Mouse (Mus musculus): ENCODE results near the gene Ppp1r14a. TPM values are rescaled to one million over a fixed set of nuclear protein-coding genes. Genes with fewer than 3 reads are reported as not detected.

The Ppp1r14a gene
- polyA plus RNA-seq, 1 experiment from 2014 or later, result 5.5 TPM

DNA sequence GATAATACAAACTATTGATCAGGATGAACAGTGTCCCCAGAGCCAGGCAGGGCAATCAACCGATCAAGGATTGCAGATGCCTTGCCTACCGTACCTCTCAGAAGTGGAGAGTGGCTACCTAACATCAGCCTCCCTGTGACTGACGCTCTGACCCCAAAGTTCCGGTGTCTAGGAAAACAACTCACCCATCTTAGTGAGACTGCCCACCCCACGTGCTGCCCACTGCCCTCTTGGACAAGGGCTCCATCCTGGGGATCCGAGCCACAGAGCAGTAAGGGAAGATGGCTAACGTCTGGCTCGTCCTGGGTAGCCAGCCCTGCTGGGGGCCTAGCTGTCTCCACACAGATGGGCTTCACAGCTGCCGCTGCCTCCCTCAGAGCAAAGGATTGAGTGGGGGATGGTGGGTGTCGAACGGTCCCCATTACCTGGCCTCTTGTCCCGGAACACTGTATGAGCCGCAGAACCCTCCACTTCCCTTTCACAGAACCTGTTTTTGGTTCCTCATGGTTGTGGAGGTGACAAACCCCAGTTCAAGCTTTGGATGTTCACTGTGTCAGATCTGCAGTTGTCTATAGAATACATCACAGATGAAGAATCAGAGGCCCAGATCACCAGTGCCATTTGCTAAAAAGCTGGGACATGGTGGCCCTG, 5.1 kb downstream of the Ppp1r14a start:
- TF ChIP-seq CTCF (IDR thresholded peaks at IDR 0.05; ENCODE audit: low read depth) (no peak), EP300 (IDR thresholded peaks at IDR 0.05; ENCODE audit: low read depth) (no peak)
- 75% methylated on average over 13 of the region's 13 CpGs for WGBS (ENCODE audit: insufficient replicate concordance)
- H3K27ac ChIP-seq (ENCODE audit: low read depth), result no peak overlapping the region
- 0 out of 2 replicates have a peak, but pooled peaks cover 7% of the 10 kb centered on the region for H3K27me3 ChIP-seq (ENCODE audit: insufficient read depth, low read length)
- no peak overlapping the region for H3K9ac ChIP-seq (replicated peaks)
- DNase-seq (no peak), ATAC-seq (no peak)
- no peak overlapping the region for H3K4me2 ChIP-seq (ENCODE audit: low read depth, low read length)
- H3K4me1 ChIP-seq (ENCODE audit: insufficient read depth), result peaks cover 15% of the 10 kb centered on the region
- no peak overlapping the region for H3K4me3 ChIP-seq (ENCODE audit: low read depth, low read length)
- H3K36me3 ChIP-seq (replicated peaks; ENCODE audit: insufficient read depth, low read length), result no peaks in the 10 kb centered on the region
- no peaks in the 10 kb centered on the region for H3K9me3 ChIP-seq (ENCODE audit: low read length)

DNA sequence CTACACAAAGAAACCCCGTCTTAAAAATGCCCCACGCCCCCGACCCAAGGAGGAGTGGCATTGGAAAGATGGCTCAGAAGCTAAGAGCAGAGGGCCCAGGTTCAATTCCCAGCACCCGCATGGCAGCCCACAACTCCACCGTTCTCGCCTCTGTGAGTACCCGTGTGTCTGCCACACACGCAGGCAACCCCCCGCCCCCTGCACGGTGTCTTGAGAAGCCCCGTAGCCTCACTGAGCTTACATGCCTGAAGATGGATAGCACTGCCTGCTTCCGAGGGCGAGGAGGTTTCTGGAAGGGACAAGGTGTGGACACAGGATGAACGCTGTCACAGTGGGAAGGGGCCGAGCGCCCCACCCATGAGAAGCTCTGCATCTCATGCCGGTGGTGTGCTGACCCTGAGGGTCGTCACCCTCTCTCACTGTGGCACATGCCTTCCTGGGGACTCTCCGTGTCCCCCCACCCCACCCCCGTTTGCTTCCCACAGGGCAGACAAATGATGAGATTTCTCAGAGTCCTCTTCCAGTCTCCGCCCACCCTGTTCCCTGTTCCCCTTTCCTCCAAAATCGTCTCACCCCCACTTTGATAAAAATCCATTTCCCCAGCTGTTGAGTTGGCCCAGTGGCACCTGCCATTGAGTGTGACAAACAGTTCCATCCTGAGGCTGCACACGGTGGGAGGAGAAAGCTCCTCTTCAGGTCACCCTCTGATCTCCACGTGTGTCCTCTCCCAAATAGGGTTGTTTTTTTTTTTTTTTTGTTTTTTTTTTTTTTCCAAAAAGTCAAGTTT, 6.9 kb downstream of the Ppp1r14a start:
- no peaks in the 10 kb centered on the region for H3K36me3 ChIP-seq (replicated peaks; ENCODE audit: insufficient read depth, low read length)
- H3K4me2 ChIP-seq (ENCODE audit: low read depth, low read length), result no peak overlapping the region
- peaks cover 7% of the 10 kb centered on the region for H3K4me1 ChIP-seq (ENCODE audit: insufficient read depth)
- no peak for ATAC-seq
- DNase-seq, result no peak
- H3K4me3 ChIP-seq (ENCODE audit: low read depth, low read length), result no peak overlapping the region
- no peak overlapping the region for H3K27ac ChIP-seq (ENCODE audit: low read depth)
- WGBS (ENCODE audit: insufficient replicate concordance), result 76% methylated on average over 24 of the region's 24 CpGs
- no peaks in the 10 kb centered on the region for H3K9me3 ChIP-seq (ENCODE audit: low read length)
- no peaks in the 10 kb centered on the region for H3K27me3 ChIP-seq (ENCODE audit: insufficient read depth, low read length)
- no peak for TF ChIP-seq EP300 (IDR thresholded peaks at IDR 0.05; ENCODE audit: low read depth)
- TF ChIP-seq CTCF (IDR thresholded peaks at IDR 0.05; ENCODE audit: low read depth), result no peak
- no peak overlapping the region for H3K9ac ChIP-seq (replicated peaks)

DNA sequence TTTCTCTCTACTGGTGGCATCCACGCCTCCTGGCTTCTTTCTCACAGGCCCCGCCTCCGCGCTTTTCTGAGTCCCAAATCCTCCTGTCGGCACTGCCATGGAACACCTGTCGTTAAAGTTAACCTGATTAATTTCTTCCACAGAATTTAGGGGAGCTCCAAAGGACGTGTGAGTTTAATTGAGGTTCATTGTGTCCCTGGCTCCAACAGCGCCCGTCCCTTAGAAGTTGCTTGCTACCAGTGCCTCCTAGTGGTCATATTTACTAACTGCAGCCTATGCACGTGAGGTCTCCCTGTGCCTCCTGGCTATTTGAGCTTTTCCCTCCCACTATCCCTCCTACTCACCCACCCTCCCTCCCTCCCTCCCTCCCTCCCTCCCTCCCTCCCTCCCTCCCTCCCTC, 7.9 kb downstream of the Ppp1r14a start:
- H3K9me3 ChIP-seq (ENCODE audit: low read length), result no peaks in the 10 kb centered on the region
- no peaks in the 10 kb centered on the region for H3K36me3 ChIP-seq (replicated peaks; ENCODE audit: insufficient read depth, low read length)
- TF ChIP-seq CTCF (IDR thresholded peaks at IDR 0.05; ENCODE audit: low read depth) (peak; percentile 92), EP300 (IDR thresholded peaks at IDR 0.05; ENCODE audit: low read depth) (no peak)
- no peak overlapping the region for H3K9ac ChIP-seq (replicated peaks)
- 0 out of 2 replicates have a peak, but pooled peaks cover 2% of the 10 kb centered on the region for H3K27me3 ChIP-seq (ENCODE audit: insufficient read depth, low read length)
- H3K4me1 ChIP-seq (ENCODE audit: insufficient read depth), result peaks cover 2% of the 10 kb centered on the region; the same call in 1 of the 2 replicates
- H3K4me2 ChIP-seq (ENCODE audit: low read depth, low read length), result no peak overlapping the region
- peak; percentile 67 for DNase-seq
- no peak overlapping the region for H3K27ac ChIP-seq (ENCODE audit: low read depth)
- WGBS (ENCODE audit: insufficient replicate concordance), result 12% methylated on average over 10 of the region's 10 CpGs
- ATAC-seq, result peak; percentile 49; the same call in 1 of the 2 replicates
- H3K4me3 ChIP-seq (ENCODE audit: low read depth, low read length), result no peak overlapping the region

DNA sequence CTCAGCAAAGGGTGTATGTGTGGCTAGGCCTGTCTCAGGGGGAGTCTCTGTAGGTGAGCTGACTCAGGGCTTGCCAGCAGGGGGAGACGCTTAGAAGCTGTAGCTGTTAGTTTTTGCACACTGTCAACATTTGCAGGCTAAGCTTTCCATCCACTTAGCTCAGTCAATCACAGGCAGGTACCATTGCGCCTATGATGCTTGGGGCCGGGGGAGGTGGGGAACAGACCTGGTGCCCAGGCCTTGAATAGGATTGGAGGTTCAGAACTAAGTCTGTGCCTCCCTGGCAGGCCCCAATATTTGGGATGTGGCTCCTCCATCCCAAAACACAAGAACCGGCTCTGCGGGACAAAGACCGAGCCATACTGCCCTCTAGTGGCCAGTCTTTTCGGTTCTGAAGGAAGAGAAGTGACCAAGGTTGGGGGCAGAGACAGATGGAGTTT, 12.0 kb downstream of the Ppp1r14a start:
- no peaks in the 10 kb centered on the region for H3K9me3 ChIP-seq (ENCODE audit: low read length)
- no peaks in the 10 kb centered on the region for H3K36me3 ChIP-seq (replicated peaks; ENCODE audit: insufficient read depth, low read length)
- WGBS (ENCODE audit: insufficient replicate concordance), result 2% methylated on average over 7 of the region's 7 CpGs
- no peak overlapping the region for H3K4me2 ChIP-seq (ENCODE audit: low read depth, low read length)
- H3K27ac ChIP-seq (ENCODE audit: low read depth), result no peak overlapping the region
- H3K4me1 ChIP-seq (ENCODE audit: insufficient read depth), result peaks cover 10% of the 10 kb centered on the region; the same call in 1 of the 2 replicates
- peaks cover 37% of the 10 kb centered on the region for H3K27me3 ChIP-seq (ENCODE audit: insufficient read depth, low read length)
- no peak overlapping the region for H3K9ac ChIP-seq (replicated peaks)
- no peak for TF ChIP-seq EP300 (IDR thresholded peaks at IDR 0.05; ENCODE audit: low read depth)
- TF ChIP-seq CTCF (IDR thresholded peaks at IDR 0.05; ENCODE audit: low read depth), result peak; percentile 78
- DNase-seq, result peak; percentile 74
- H3K4me3 ChIP-seq (ENCODE audit: low read depth, low read length), result no peak overlapping the region
- no peak for ATAC-seq

GRCm38 (mm10) chr7:29302641-29303040, 13.5 kb downstream of the Ppp1r14a start:
- no peak for DNase-seq
- no peak for ATAC-seq
- Histone ChIP-seq H3K36me3 (replicated peaks; ENCODE audit: insufficient read depth, low read length) (no peaks in the 10 kb centered on the region), H3K9me3 (ENCODE audit: low read length) (no peaks in the 10 kb centered on the region), H3K27ac (ENCODE audit: low read depth) (no peak overlapping the region), H3K4me3 (ENCODE audit: low read depth, low read length) (no peak overlapping the region), H3K4me1 (ENCODE audit: insufficient read depth) (peaks cover 18% of the 10 kb centered on the region), H3K27me3 (ENCODE audit: insufficient read depth, low read length) (peaks cover 40% of the 10 kb centered on the region), H3K4me2 (ENCODE audit: low read depth, low read length) (no peak overlapping the region), H3K9ac (replicated peaks) (no peak overlapping the region)
- no peak for TF ChIP-seq CTCF (IDR thresholded peaks at IDR 0.05; ENCODE audit: low read depth)
- no peak for TF ChIP-seq EP300 (IDR thresholded peaks at IDR 0.05; ENCODE audit: low read depth)
- 58% methylated on average over 7 of the region's 7 CpGs for WGBS (ENCODE audit: insufficient replicate concordance)

- peak; percentile 72 for ATAC-seq
- DNase-seq, result peak; percentile 75
- Histone ChIP-seq H3K9ac (replicated peaks) (no peak within 1 kb of the TSS), H3K4me3 (ENCODE audit: low read depth, low read length) (peak within 1 kb of the TSS; percentile 42), H3K27ac (ENCODE audit: low read depth) (no peak within 1 kb of the TSS), H3K27me3 (ENCODE audit: insufficient read depth, low read length) (peaks cover 46% of the 10 kb centered on the region), H3K4me2 (ENCODE audit: low read depth, low read length) (peak within 1 kb of the TSS; percentile 70), H3K4me1 (ENCODE audit: insufficient read depth) (peaks cover 28% of the 10 kb centered on the region), H3K36me3 (replicated peaks; ENCODE audit: insufficient read depth, low read length) (no peaks in the 10 kb centered on the region), H3K9me3 (ENCODE audit: low read length) (no peaks in the 10 kb centered on the region)
- 0% methylated on average over 38 of the region's 67 CpGs for WGBS (ENCODE audit: insufficient replicate concordance)
- TF ChIP-seq EP300 (IDR thresholded peaks at IDR 0.05; ENCODE audit: low read depth) (no peak), CTCF (IDR thresholded peaks at IDR 0.05; ENCODE audit: low read depth) (0 out of 2 replicates have a peak, but pooled peaks have one; percentile 3)
These were observed 14.8 kb downstream of the Ppp1r14a start, which contains the start of gene Dpf1 for GRCm38 (mm10) chr7:29303738-29304462. Dpf1 (plus strand) TSS chr7:29303951.

All from liver, postnatal 0 days (tissue).